Mouse (Mus musculus) megakaryocyte-erythroid progenitor cell, adult 5-6 weeks (primary cell): ENCODE measurements around the gene Setd3. TPM values are rescaled to one million over a fixed set of nuclear protein-coding genes. Genes with fewer than 3 reads are reported as not detected.

Experiments used
- ATAC-seq: replicated peaks from 2 replicates; pipeline ENCODE4 v1.8.0; 2016; ENCODE audit warnings: mild to moderate bottlenecking, inconsistent platforms; ENCODE audit not compliant: severe bottlenecking, poor library complexity, low FRiP score, low TSS enrichment
- total RNA-seq, 2 experiments: library from RNA; stranded (forward) in 1 of 2; stranded (reverse) in 1 of 2; fragments of 200-1000, 215-1000 nt in 1 of 2; fragments of >200 nt in 1 of 2; fragmentation: Nextera tagmentation in 1 of 2; gene quantifications; 2 replicates each; pipeline ENCODE4 v1.2.3; 2014 to 2017

The Setd3 gene
- total RNA-seq, 2 experiments from 2014 or later, result 66.0 to 83.4 TPM

DNA sequence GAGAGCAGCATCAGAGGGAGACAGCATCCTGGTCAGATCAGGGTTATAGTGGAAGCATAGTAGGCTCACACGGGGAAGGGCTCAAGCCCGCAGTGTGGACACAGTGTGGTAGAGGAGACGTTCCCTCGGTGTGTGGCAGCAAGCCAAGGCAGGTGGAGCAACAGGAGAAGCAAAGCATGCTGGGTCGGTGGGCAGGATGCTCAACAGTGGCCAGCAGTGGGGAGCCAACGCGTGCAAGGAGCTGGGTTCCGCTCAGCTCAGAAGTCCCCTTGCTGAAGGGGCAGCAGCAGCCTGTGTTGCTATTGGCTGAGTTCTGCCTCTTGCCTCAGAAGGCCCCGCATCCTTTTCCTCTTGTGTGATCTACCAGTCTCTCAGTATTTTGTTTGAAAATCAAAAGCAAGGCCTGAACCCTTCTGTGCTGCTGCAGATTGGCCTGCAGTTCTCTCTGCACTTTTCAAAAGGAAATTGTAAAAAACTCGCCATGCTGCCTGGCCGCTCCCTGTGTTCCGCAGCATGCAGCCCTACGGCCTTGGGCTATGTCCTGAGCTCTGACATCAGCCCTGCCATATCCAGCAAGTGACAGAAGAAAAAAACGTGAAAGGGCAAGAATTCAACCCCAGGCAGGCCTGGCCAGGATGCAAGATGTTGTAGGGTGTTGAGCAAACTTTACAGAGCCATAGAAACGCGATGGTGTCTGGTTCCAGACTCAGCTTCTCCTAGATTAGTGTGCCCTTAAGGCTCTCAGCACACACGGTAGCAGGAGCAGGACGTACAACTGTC is 80.7 kb downstream of the Setd3 start:
- no peak for ATAC-seq

- no peak for ATAC-seq
Measured at GRCm38 (mm10) chr12:108097643-108098042, 81.5 kb downstream of the Setd3 start.

GRCm38 (mm10) chr12:108088253-108088652 is 90.9 kb downstream of the Setd3 start:
- ATAC-seq, result no peak

DNA sequence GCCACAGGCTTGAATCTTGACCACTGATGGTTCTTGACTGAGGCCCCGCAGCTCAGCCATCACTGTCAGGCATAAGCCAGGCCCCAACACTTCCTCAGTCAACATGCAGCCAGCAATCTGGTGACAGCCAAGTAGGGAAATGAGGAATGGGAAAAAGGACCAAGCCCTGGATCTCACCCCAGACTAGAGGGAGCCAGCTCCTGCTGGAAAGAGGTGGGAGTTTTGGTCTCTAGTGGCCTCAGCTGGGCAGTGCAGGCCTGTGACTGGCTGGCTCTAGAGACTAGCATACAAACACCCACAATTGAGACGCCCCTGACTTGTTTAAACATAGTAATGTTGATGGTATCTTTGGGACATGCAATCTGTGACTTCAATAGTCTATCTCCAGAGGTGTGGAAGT is 91.6 kb downstream of the Setd3 start:
- ATAC-seq, result no peak

DNA sequence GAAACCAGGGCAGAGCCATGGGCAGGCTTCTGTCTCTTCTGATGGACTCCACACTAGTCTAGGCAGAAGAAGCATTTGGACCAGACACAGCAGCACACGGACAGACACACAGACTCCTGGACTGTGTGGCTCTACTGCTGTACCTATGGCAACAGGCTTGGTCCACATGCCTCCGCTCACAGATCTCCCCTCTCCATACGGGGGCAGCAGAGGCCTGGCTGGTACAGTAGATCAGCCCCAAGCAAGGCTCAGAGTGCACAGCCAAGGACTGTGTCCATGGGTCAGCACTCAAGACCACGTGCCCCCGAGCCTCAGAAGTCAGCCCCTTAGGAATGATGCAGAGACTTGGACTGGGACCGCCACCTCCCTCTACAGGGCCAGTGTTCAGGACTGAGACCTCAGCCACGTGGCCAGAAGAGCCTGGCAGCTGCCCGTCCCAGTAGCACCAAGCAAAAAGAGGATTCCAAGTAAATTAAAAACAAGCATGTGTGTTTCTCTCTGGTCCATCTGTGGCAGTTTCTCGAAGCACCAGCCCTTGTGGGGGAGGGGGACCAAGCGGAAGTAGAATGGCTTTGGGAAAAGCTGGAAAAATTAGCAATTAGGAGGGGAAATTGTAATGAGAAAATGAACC is 100.9 kb downstream of the Setd3 start:
- ATAC-seq, result no peak

- ATAC-seq, result no peak
Measured at GRCm38 (mm10) chr12:108072907-108073306, 106.2 kb downstream of the Setd3 start.

GRCm38 (mm10) chr12:108070685-108071662 is 108.1 kb downstream of the Setd3 start:
- no peak for ATAC-seq

GRCm38 (mm10) chr12:108069504-108069903 is 109.6 kb downstream of the Setd3 start:
- ATAC-seq, result no peak

- ATAC-seq, result no peak
Measured at GRCm38 (mm10) chr12:108067811-108068375, 111.2 kb downstream of the Setd3 start.

DNA sequence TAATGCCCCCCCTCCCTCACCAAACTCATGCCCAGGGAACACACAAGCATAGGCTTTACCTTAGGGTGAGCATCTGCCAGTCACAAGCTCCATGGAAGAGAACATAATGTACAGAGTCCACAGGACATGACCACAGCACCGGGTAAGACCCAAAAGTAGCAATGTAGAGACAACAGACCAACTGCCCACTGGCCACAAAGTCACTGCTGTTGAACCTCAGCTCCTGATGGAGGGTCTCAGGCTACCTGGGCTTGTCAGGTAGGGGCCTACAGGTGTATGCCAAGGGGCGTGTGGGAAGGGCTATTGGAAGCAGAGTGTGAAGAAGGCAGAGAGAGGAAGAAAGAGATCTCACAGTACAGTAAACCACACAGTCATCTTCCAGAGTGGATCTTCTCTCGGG is 111.9 kb downstream of the Setd3 start:
- no peak for ATAC-seq

DNA sequence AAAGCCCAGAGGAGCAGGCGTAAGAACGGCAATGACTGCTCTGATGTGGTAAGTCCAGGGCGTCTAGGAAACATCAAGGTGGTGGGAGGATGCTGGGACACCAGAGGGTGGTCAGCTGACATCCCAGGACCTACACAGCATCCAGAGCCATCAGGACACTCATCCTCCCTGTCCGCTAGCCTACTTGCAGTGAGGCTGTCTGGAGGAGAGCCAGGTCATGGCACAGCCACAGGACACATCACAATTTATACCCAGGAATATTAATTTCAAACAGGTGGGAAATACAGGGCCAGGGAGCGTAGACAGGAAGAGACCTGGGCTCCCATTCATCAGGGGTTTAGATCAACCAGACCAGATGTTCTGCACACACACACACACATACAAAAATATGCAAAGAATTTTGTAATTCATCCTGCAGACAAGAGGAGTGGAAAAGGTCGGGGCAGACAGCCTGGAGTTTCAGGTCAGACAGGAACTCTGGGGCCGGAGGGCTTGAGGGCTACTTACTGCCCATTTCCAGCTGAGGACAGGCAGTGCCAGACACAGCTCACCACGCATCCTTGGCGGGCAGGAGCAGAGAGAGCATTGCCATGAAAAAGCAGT is 114.6 kb downstream of the Setd3 start:
- ATAC-seq, result no peak

DNA sequence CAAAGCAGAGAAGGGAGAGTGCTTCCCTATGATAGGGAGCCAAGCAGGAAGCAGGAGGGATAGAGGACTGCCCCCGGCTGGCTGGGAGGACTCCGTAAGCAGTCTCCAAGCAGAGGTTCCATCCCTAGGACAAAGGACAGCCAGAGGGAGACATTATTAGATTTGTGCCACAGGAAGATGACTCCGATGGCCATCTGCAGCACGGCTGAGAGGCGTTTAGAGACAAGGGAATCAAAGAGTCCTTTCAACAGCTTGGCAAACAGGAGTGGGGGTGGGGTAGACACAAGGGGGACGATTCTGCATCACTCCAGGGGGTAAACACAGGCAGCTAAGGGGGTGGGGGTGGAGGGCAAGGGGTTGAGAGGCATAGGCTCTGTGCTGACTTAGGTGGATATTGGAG is 115.1 kb downstream of the Setd3 start:
- no peak for ATAC-seq

DNA sequence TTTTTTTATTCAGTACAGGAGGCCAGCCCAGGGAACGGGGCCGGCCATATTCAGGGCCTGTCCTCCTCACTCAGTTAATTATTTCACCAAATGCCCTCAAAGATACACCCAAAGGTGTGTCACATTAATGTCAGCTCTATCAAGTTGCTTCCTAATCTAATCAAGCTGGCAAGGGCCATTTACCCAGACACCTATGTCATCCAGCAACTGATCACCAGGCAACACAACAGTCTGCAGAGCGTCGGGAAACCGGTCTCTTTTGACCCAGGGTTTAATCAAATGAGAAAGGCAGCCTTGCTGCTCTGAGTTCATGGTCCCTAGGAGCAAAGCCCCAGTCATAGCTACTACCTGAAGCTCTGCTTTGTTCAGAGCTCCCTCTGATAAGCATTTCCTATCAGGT is 117.0 kb downstream of the Setd3 start:
- ATAC-seq, result no peak

GRCm38 (mm10) chr12:108061661-108062060 is 117.5 kb downstream of the Setd3 start:
- no peak for ATAC-seq

Other genes starting within 250 kb of the Setd3 start
- gene Bcl11b, start 175.7 kb downstream of the Setd3 start, total RNA-seq (2014; fragmentation: Nextera tagmentation), result 0.59 and 0.62 TPM in 2 replicates
- 0.19 and 2.0 TPM in 2 replicates for gene Bcl11b, start 175.7 kb downstream of the Setd3 start, total RNA-seq (2017)
- 75.0 and 84.0 TPM in 2 replicates for gene Ccnk, start 265 bp upstream of the Setd3 start, total RNA-seq (2014; fragmentation: Nextera tagmentation)
- gene Ccnk, start 265 bp upstream of the Setd3 start, total RNA-seq (2017), result 7.8 and 24.5 TPM in 2 replicates
- gene Ccdc85c, start 96.1 kb upstream of the Setd3 start, total RNA-seq (2014; fragmentation: Nextera tagmentation), result 1.3 TPM in 1 of 2 replicates, not detected in the other
- gene Ccdc85c, start 96.1 kb upstream of the Setd3 start, total RNA-seq (2017), result 0.42 and 1.3 TPM in 2 replicates
- gene Hhipl1, start 127.0 kb upstream of the Setd3 start, total RNA-seq (2014; fragmentation: Nextera tagmentation), result not detected in 2 replicates
- not detected in 2 replicates for gene Hhipl1, start 127.0 kb upstream of the Setd3 start, total RNA-seq (2017)
- 1.0 TPM in 1 of 2 replicates, not detected in the other for gene Cyp46a1, start 155.1 kb upstream of the Setd3 start, total RNA-seq (2014; fragmentation: Nextera tagmentation)
- gene Cyp46a1, start 155.1 kb upstream of the Setd3 start, total RNA-seq (2017), result 0.23 TPM in 1 of 2 replicates, not detected in the other
- not detected in 2 replicates for gene Eml1, start 191.6 kb upstream of the Setd3 start, total RNA-seq (2014; fragmentation: Nextera tagmentation)
- gene Eml1, start 191.6 kb upstream of the Setd3 start, total RNA-seq (2017), result not detected in 2 replicates